Mouse (Mus musculus) hindbrain, embryonic 10.5 days (tissue): ENCODE measurements around the gene Arhgef25. TPM values are rescaled to one million over a fixed set of nuclear protein-coding genes. Genes with fewer than 3 reads are reported as not detected.
"Not testable (repeated sequence)": the region's sequence is repeated elsewhere in the genome, so short reads cannot be mapped to it uniquely, and the experiment has no call there.

Source experiments
- DNase-seq: peaks from one replicate; pipeline ENCODE4 v3.0.0-alpha.2; 2017; ENCODE audit warnings: low spot score
- H3K27ac ChIP-seq: fragments of 300-500 bp; sonication (generic); 2 replicates; pipeline ENCODE4 v1.5.1; 2016; ENCODE audit warnings: mild to moderate bottlenecking, moderate library complexity
- H3K27me3 ChIP-seq: fragments of 300-500 bp; sonication (generic); 2 replicates; pipeline ENCODE4 v1.6.1; 2016; ENCODE audit warnings: mild to moderate bottlenecking; ENCODE audit not compliant: poor library complexity, insufficient read depth, severe bottlenecking
- H3K36me3 ChIP-seq: fragments of 300-500 bp; sonication (generic); 2 replicates; pipeline ENCODE4 v1.6.1; 2016; ENCODE audit warnings: mild to moderate bottlenecking, moderate library complexity
- H3K4me1 ChIP-seq: fragments of 300-500 bp; sonication (generic); replicated peaks from 2 replicates; pipeline ENCODE4 v1.6.1; 2016; ENCODE audit warnings: mild to moderate bottlenecking
- H3K4me3 ChIP-seq: fragments of 300-500 bp; sonication (generic); 2 replicates; pipeline ENCODE4 v1.5.1; 2016; ENCODE audit warnings: mild to moderate bottlenecking, moderate library complexity
- H3K9me3 ChIP-seq: fragments of 300-500 bp; sonication (generic); 2 replicates; pipeline ENCODE4 v1.6.1; 2016; ENCODE audit warnings: mild to moderate bottlenecking, moderate library complexity
- WGBS: fragments of 180-500 bp; shearing (Covaris S2); methylation state at CpG from one replicate; pipeline ENCODE4 v1.1.7; 2016; 5-methylcytosine and 5-hydroxymethylcytosine counted together
- polyA plus RNA-seq: library from polyadenylated mRNA; unstranded; fragments of >200 nt; fragmentation: Nextera tagmentation; extraction: Ambion mirVana; gene quantifications from 2 replicates; pipeline ENCODE4 v1.2.1, GENCODE M21; 2016

Arhgef25 gene
- polyA plus RNA-seq, 1 experiment from 2014 or later: 33.5 TPM

GRCm38 (mm10) chr10:127138328-127139141 is 51.3 kb downstream of the Arhgef25 start:
- no peak overlapping the region for H3K4me3 ChIP-seq
- H3K27ac ChIP-seq: no peak overlapping the region
- H3K36me3 ChIP-seq: no peaks in the 10 kb centered on the region
- H3K9me3 ChIP-seq: no peaks in the 10 kb centered on the region
- no peaks in the 10 kb centered on the region for H3K4me1 ChIP-seq
- 91% methylated on average over 18 of the region's 18 CpGs for WGBS
- no peaks in the 10 kb centered on the region for H3K27me3 ChIP-seq
- no peak for DNase-seq

DNA sequence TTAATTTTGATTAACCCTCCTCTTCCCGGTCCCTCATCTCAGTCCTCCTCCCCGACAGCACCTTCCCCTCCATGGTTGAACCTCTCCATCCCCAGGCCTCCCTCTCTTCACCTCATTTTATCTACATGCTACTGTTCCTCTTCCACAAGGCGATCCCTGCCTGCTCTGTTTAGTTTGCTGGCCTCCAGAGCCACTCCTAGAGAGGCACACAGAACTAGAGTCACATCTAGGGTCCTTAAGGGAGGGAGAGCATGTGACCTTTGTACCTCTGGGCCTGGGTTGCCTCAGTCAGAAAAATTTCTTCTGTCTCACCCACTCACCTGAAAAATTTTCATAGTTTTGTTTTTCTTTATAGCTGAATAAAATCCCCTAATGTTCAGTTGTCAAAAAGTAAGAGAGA is 52.0 kb downstream of the Arhgef25 start:
- H3K27ac ChIP-seq: no peak overlapping the region
- no peaks in the 10 kb centered on the region for H3K4me1 ChIP-seq
- H3K4me3 ChIP-seq: no peak overlapping the region
- no peak for DNase-seq
- WGBS: 81% methylated on average over 3 of the region's 3 CpGs
- no peaks in the 10 kb centered on the region for H3K27me3 ChIP-seq
- no peaks in the 10 kb centered on the region for H3K9me3 ChIP-seq
- H3K36me3 ChIP-seq: no peaks in the 10 kb centered on the region

DNA sequence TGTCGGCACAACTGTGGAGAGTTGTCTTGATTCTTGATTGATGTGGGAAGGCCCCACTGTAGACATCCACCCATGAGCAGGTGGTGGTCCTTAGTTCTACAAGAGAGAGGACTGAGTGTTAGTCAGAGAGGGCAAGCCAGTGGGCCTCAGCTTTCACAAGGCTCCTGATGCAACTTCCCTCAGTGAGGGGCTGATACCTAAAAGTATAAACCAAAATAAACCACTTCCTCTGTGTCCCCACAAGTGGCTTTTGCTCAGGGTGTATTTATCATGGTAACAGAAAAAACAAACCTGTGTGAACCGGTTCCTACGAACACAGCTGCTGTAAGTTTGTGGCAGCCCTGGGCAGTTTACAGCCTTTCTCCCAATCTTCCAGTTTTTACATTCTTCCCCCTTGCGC is 53.4 kb downstream of the Arhgef25 start:
- no peak for DNase-seq
- H3K36me3 ChIP-seq: no peaks in the 10 kb centered on the region

GRCm38 (mm10) chr10:127135118-127135836 is 54.6 kb downstream of the Arhgef25 start:
- H3K27ac ChIP-seq: no peak overlapping the region
- H3K36me3 ChIP-seq: no peaks in the 10 kb centered on the region
- no peak for DNase-seq
- H3K9me3 ChIP-seq: no peaks in the 10 kb centered on the region
- H3K27me3 ChIP-seq: no peaks in the 10 kb centered on the region
- no peaks in the 10 kb centered on the region for H3K4me1 ChIP-seq
- no peak overlapping the region for H3K4me3 ChIP-seq
- 56% methylated on average over 8 of the region's 8 CpGs for WGBS

More for the DNA sequence above, 53.4 kb downstream of the Arhgef25 start:
- WGBS: 89% methylated on average over 4 of the region's 4 CpGs
- no peaks in the 10 kb centered on the region for H3K9me3 ChIP-seq
- H3K27ac ChIP-seq: no peak overlapping the region
- no peak overlapping the region for H3K4me3 ChIP-seq
- no peaks in the 10 kb centered on the region for H3K27me3 ChIP-seq
- H3K4me1 ChIP-seq: no peaks in the 10 kb centered on the region

GRCm38 (mm10) chr10:127134394-127135035 is 55.4 kb downstream of the Arhgef25 start:
- not testable (repeated sequence) for H3K27ac ChIP-seq, H3K36me3 ChIP-seq, H3K9me3 ChIP-seq, H3K4me3 ChIP-seq, H3K27me3 ChIP-seq, H3K4me1 ChIP-seq, DNase-seq
- 89% methylated on average over 3 of the region's 3 CpGs for WGBS

Other genes with a start within 250 kb of the Arhgef25 start
- gene Ctdsp2, start 211.4 kb downstream of the Arhgef25 start, polyA plus RNA-seq: 33.5 and 36.5 TPM in 2 replicates
- 0.63 and 1.6 TPM in 2 replicates for gene Avil, start 189.4 kb downstream of the Arhgef25 start, polyA plus RNA-seq
- gene Tsfm, start 159.2 kb downstream of the Arhgef25 start, polyA plus RNA-seq: 91.4 and 97.4 TPM in 2 replicates
- gene Mettl1, start 148.7 kb downstream of the Arhgef25 start, polyA plus RNA-seq: 39.2 and 51.0 TPM in 2 replicates
- 0.07 and 0.25 TPM in 2 replicates for gene Eef1akmt3, start 148.6 kb downstream of the Arhgef25 start, polyA plus RNA-seq
- 0.06 and 0.34 TPM in 2 replicates for gene Cyp27b1, start 141.8 kb downstream of the Arhgef25 start, polyA plus RNA-seq
- 1.2 and 1.6 TPM in 2 replicates for gene March9, start 129.9 kb downstream of the Arhgef25 start, polyA plus RNA-seq
- 2,665 and 2,802 TPM in 2 replicates for gene Cdk4, start 126.5 kb downstream of the Arhgef25 start, polyA plus RNA-seq
- 177 and 187 TPM in 2 replicates for gene Tspan31, start 119.8 kb downstream of the Arhgef25 start, polyA plus RNA-seq
- 0.12 and 0.33 TPM in 2 replicates for gene Agap2, start 114.8 kb downstream of the Arhgef25 start, polyA plus RNA-seq
- 69.4 and 85.5 TPM in 2 replicates for gene Os9, start 69.0 kb downstream of the Arhgef25 start, polyA plus RNA-seq
- 4.4 and 12.7 TPM in 2 replicates for gene B4galnt1, start 24.9 kb downstream of the Arhgef25 start, polyA plus RNA-seq
- 1.6 and 2.1 TPM in 2 replicates for gene Slc26a10, start 9.4 kb downstream of the Arhgef25 start, polyA plus RNA-seq
- gene Dtx3, start 5.6 kb upstream of the Arhgef25 start, polyA plus RNA-seq: 110 and 151 TPM in 2 replicates
- 17.9 and 21.9 TPM in 2 replicates for gene Pip4k2c, start 21.5 kb upstream of the Arhgef25 start, polyA plus RNA-seq
- 24.4 and 39.4 TPM in 2 replicates for gene Kif5a, start 73.3 kb upstream of the Arhgef25 start, polyA plus RNA-seq
- 222 and 255 TPM in 2 replicates for gene Dctn2, start 76.3 kb upstream of the Arhgef25 start, polyA plus RNA-seq
- gene Mbd6, start 98.9 kb upstream of the Arhgef25 start, polyA plus RNA-seq: 12.8 and 16.3 TPM in 2 replicates
- gene Mars, start 121.7 kb upstream of the Arhgef25 start, polyA plus RNA-seq: 171 and 174 TPM in 2 replicates
- gene Arhgap9, start 131.9 kb upstream of the Arhgef25 start, polyA plus RNA-seq: 1.8 and 2.5 TPM in 2 replicates
- 7.1 and 7.3 TPM in 2 replicates for gene Gli1, start 151.9 kb upstream of the Arhgef25 start, polyA plus RNA-seq
- gene Inhbe, start 164.3 kb upstream of the Arhgef25 start, polyA plus RNA-seq: not detected in 2 replicates
- gene Inhbc, start 180.3 kb upstream of the Arhgef25 start, polyA plus RNA-seq: 0.13 TPM in 1 of 2 replicates, not detected in the other
- gene R3hdm2, start 190.2 kb upstream of the Arhgef25 start, polyA plus RNA-seq: 31.0 and 35.5 TPM in 2 replicates